ENCODE assay signal across 7 mouse cellular contexts in genomic region chr9:44494863-44495809, GRCm38 (mm10). TPM values are rescaled to one million over a fixed set of nuclear protein-coding genes. Genes with fewer than 3 reads are reported as not detected.
A peak's percentile ranks its signal among the peaks of the same experiment; 100 is the strongest.
DNase-seq lines count a peak whose midpoint lies in the region; ATAC-seq and TF ChIP-seq lines count a peak whose summit lies in the region.

No protein-coding gene starts in this region.

- TF ChIP-seq POLR2A in lung, adult 2 months (IDR thresholded peaks at IDR 0.05; ENCODE audit: borderline replicate concordance, extremely low read depth, low read depth, low read length): no peak

- 14% methylated on average over 9 of the region's 9 CpGs for WGBS in lung, adult 2 months
- 40% methylated on average over 8 of the region's 9 CpGs for WGBS in forebrain, embryonic 11.5 days
- WGBS in intestine, embryonic 15.5 days: 42% methylated on average over 9 of the region's 9 CpGs

- H3K4me1 ChIP-seq in lung, adult 2 months (ENCODE audit: control insufficient read depth, insufficient read depth, low read length): peaks cover 69% of the 10 kb centered on the region
- peaks cover 54% of the 10 kb centered on the region for H3K4me1 ChIP-seq in forebrain, embryonic 11.5 days (replicated peaks; ENCODE audit: control insufficient read depth, insufficient read depth, low read length)
- H3K4me1 ChIP-seq in intestine, embryonic 15.5 days (replicated peaks): peaks cover 94% of the 10 kb centered on the region

- no peaks in the 10 kb centered on the region for H3K36me3 ChIP-seq in forebrain, embryonic 11.5 days (ENCODE audit: control insufficient read depth, insufficient read depth, low read length)
- H3K36me3 ChIP-seq in intestine, embryonic 15.5 days: 0 out of 2 replicates have a peak, but pooled peaks cover 4% of the 10 kb centered on the region

- ATAC-seq in forebrain, embryonic 11.5 days (replicated peaks; ENCODE audit: low FRiP score): no peak
- no peak for ATAC-seq in intestine, embryonic 15.5 days
- ATAC-seq in megakaryocyte progenitor cell, adult 5-6 weeks (replicated peaks; ENCODE audit: poor library complexity): peak; percentile 18

- peak overlapping the region; percentile 1 for H3K4me3 ChIP-seq in lung, adult 2 months (replicated peaks; ENCODE audit: extremely low read depth, low read depth, low read length)
- H3K4me3 ChIP-seq in forebrain, embryonic 11.5 days (ENCODE audit: low read depth, low read length): no peak overlapping the region
- H3K4me3 ChIP-seq in intestine, embryonic 15.5 days (replicated peaks): no peak overlapping the region

- DNase-seq in lung, adult 2 months: peak; percentile 48
- no peak for DNase-seq in lung, postnatal 25 days (ENCODE audit: low spot score)
- DNase-seq in adrenal gland, postnatal 14 days: peak; percentile 47
- DNase-seq in forebrain, embryonic 11.5 days (ENCODE audit: low spot score): no peak
- DNase-seq in embryo, embryonic 11 days: no peak

- no peak overlapping the region for H3K27ac ChIP-seq in forebrain, embryonic 11.5 days (ENCODE audit: low read depth, low read length)
- peak overlapping the region; percentile 38 for H3K27ac ChIP-seq in intestine, embryonic 15.5 days

- peak overlapping the region; percentile 29 for H3K9ac ChIP-seq in forebrain, embryonic 11.5 days (ENCODE audit: low read length)
- peak overlapping the region; percentile 16; the same call in 1 of the 2 replicates for H3K9ac ChIP-seq in intestine, embryonic 15.5 days

- no peak for TF ChIP-seq CTCF in lung, adult 2 months (IDR thresholded peaks at IDR 0.05; ENCODE audit: insufficient read depth, low read length)

- no peak overlapping the region for H3K4me2 ChIP-seq in forebrain, embryonic 11.5 days (ENCODE audit: low read depth, low read length, severe bottlenecking)
- no peak overlapping the region; the same call in 1 of the 2 replicates for H3K4me2 ChIP-seq in intestine, embryonic 15.5 days (replicated peaks)

- H3K9me3 ChIP-seq in forebrain, embryonic 11.5 days (ENCODE audit: control insufficient read depth, low read length): no peaks in the 10 kb centered on the region
- H3K9me3 ChIP-seq in intestine, embryonic 15.5 days: no peaks in the 10 kb centered on the region

- H3K27me3 ChIP-seq in forebrain, embryonic 11.5 days (ENCODE audit: control insufficient read depth, insufficient read depth, low read length): no peaks in the 10 kb centered on the region
- no peaks in the 10 kb centered on the region for H3K27me3 ChIP-seq in intestine, embryonic 15.5 days (replicated peaks)

RNA-seq across cellular contexts. Expression of gene Bcl9l, which starts 12.5 kb away (rescaled TPM):
- 69.0 and 70.7 TPM in 2 replicates for polyA plus RNA-seq in lung, adult 2 months (2012; rRNA removed)
- 59.3 and 61.7 TPM in 2 replicates for total RNA-seq in adrenal gland, postnatal 14 days (2021)
- 8.7 and 10.6 TPM in 2 replicates for polyA plus RNA-seq in forebrain, embryonic 11.5 days (2014; fragmentation: Nextera tagmentation; extraction: Ambion mirVana)
- polyA plus RNA-seq in intestine, embryonic 15.5 days (2015; fragmentation: Nextera tagmentation; extraction: Ambion mirVana): 7.5 and 7.8 TPM in 2 replicates
- 4.3 and 4.5 TPM in 2 replicates for total RNA-seq in megakaryocyte progenitor cell, adult 5-6 weeks (2015)
- 1.6 and 1.8 TPM in 2 replicates for total RNA-seq in megakaryocyte progenitor cell, adult 5-6 weeks (2017)

RNA-seq across cellular contexts. Expression of gene Upk2, which starts 40.4 kb away (rescaled TPM):
- polyA plus RNA-seq in lung, adult 2 months (2012; rRNA removed): 4.0 and 4.4 TPM in 2 replicates
- total RNA-seq in adrenal gland, postnatal 14 days (2021): not detected in 2 replicates
- polyA plus RNA-seq in forebrain, embryonic 11.5 days (2014; fragmentation: Nextera tagmentation; extraction: Ambion mirVana): not detected in 2 replicates
- polyA plus RNA-seq in intestine, embryonic 15.5 days (2015; fragmentation: Nextera tagmentation; extraction: Ambion mirVana): 1.2 TPM in 2 replicates
- total RNA-seq in megakaryocyte progenitor cell, adult 5-6 weeks (2015): not detected in 2 replicates
- total RNA-seq in megakaryocyte progenitor cell, adult 5-6 weeks (2017): not detected in 2 replicates

RNA-seq across cellular contexts. Expression of gene Foxr1, which starts 54.2 kb away (rescaled TPM):
- polyA plus RNA-seq in lung, adult 2 months (2012; rRNA removed): 0.16 TPM in 1 of 2 replicates, not detected in the other
- not detected in 2 replicates for total RNA-seq in adrenal gland, postnatal 14 days (2021)
- polyA plus RNA-seq in forebrain, embryonic 11.5 days (2014; fragmentation: Nextera tagmentation; extraction: Ambion mirVana): not detected in 2 replicates
- not detected in 2 replicates for polyA plus RNA-seq in intestine, embryonic 15.5 days (2015; fragmentation: Nextera tagmentation; extraction: Ambion mirVana)
- total RNA-seq in megakaryocyte progenitor cell, adult 5-6 weeks (2015): not detected in 2 replicates
- total RNA-seq in megakaryocyte progenitor cell, adult 5-6 weeks (2017): not detected in 2 replicates

Comparison
In these comparisons a context has a peak if more than half of its experiments do, and no peak if none do; other contexts are left out.
1. DNase-seq: peak in lung, adult 2 months (single experiment) and adrenal gland, postnatal 14 days (single experiment); none in lung, postnatal 25 days (single experiment), forebrain, embryonic 11.5 days (single experiment) and embryo, embryonic 11 days (single experiment).